Mouse (Mus musculus) midbrain, embryonic 15.5 days (tissue): Measurements from ENCODE around the gene Sart1. TPM values are rescaled to one million over a fixed set of nuclear protein-coding genes. Genes with fewer than 3 reads are reported as not detected.
A peak's percentile ranks its signal among the peaks of the same experiment; 100 is the strongest.
"Not testable (repeated sequence)": the region's sequence is repeated elsewhere in the genome, so short reads cannot be mapped to it uniquely, and the experiment has no call there.

Experiments
- ATAC-seq: fragments of 200-750 bp; cut with Nextera tagmentation; replicated peaks from 2 replicates; pipeline ENCODE4 v1.8.0; 2017; ENCODE audit warnings: moderate TSS enrichment
- H3K27ac ChIP-seq: fragments of 300-500 bp; sonication (generic); 2 replicates; pipeline ENCODE4 v1.5.1; 2015; ENCODE audit warnings: mild to moderate bottlenecking, inconsistent platforms
- H3K27me3 ChIP-seq: fragments of 300-500 bp; sonication (generic); replicated peaks from 2 replicates; pipeline ENCODE4 v1.6.1; 2015; ENCODE audit warnings: inconsistent platforms
- H3K36me3 ChIP-seq: fragments of 300-500 bp; sonication (generic); replicated peaks from 2 replicates; pipeline ENCODE4 v1.6.1; 2015; ENCODE audit warnings: inconsistent platforms
- H3K4me1 ChIP-seq: fragments of 300-500 bp; sonication (generic); 2 replicates; pipeline ENCODE4 v1.6.1; 2015; ENCODE audit warnings: inconsistent platforms
- H3K4me2 ChIP-seq: fragments of 300-500 bp; sonication (generic); 2 replicates; pipeline ENCODE4 v1.6.1; 2015; ENCODE audit warnings: inconsistent platforms, mild to moderate bottlenecking, moderate library complexity
- H3K4me3 ChIP-seq: fragments of 300-500 bp; sonication (generic); 2 replicates; pipeline ENCODE4 v1.5.1; 2015; ENCODE audit warnings: mild to moderate bottlenecking, inconsistent platforms
- H3K9ac ChIP-seq: fragments of 300-500 bp; sonication (generic); 2 replicates; pipeline ENCODE4 v1.6.1; 2015; ENCODE audit warnings: mild to moderate bottlenecking, inconsistent platforms
- H3K9me3 ChIP-seq: fragments of 300-500 bp; sonication (generic); 2 replicates; pipeline ENCODE4 v1.6.1; 2016; ENCODE audit warnings: inconsistent platforms
- WGBS: fragments of 180-500 bp; shearing (Covaris S2); methylation state at CpG from one replicate; pipeline ENCODE4 v1.1.7; 2015; ENCODE audit warnings: mixed read lengths; 5-methylcytosine and 5-hydroxymethylcytosine counted together
- polyA plus RNA-seq: library from polyadenylated mRNA; unstranded; fragments of >200 nt; fragmentation: Nextera tagmentation; extraction: Ambion mirVana; gene quantifications from 2 replicates; pipeline ENCODE4 v1.2.1, GENCODE M21; 2015

Sart1 gene
- polyA plus RNA-seq, 1 experiment from 2014 or later, result 77.3 TPM

DNA sequence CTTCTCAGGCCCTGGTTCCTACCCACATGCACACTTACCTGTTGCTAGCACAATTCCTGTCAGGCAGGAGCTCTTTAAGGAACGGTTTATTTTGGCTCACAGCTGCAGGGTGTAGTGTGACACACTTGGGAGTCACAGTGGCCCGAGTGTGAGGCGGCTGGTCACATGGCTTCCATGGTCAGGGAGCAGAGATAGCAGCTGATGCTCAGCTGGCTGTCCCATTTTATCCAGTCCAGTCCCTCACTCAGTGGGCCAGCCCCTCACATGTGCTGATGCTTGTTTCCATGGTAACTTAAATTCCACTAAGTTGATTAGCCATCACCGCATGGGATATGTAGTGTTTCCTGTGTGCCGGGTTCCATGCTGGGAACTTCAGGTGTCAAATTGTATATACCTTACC lies 23.5 kb upstream of the Sart1 start:
- Histone ChIP-seq H3K4me1 (peaks cover 13% of the 10 kb centered on the region), H3K9ac (no peak overlapping the region), H3K36me3 (no peaks in the 10 kb centered on the region), H3K27me3 (no peaks in the 10 kb centered on the region), H3K27ac (no peak overlapping the region), H3K4me2 (no peak overlapping the region), H3K4me3 (no peak overlapping the region), H3K9me3 (no peaks in the 10 kb centered on the region)
- WGBS, result 74% methylated on average over 5 of the region's 5 CpGs
- no peak for ATAC-seq

DNA sequence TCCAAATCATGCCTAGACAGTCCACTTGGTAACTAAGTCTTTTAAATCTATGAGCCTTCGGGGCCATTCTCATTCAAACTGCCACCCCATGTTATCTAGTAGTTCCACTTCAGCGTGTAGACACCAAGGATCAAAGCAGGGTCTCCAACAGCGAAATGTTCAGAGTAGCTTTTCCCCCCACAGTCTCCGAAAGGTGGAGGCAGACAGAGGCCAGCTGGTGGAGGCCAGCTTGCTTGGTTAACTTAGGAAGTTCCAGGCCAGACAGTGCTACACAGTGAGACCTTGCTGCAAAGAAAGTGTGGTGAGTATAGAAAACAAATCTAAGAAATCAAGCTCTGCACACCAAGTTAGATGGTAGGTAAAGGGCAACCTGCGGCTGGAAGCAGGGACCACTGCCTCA lies 22.1 kb upstream of the Sart1 start:
- WGBS, result 88% methylated on average over 5 of the region's 5 CpGs
- no peak for ATAC-seq

DNA sequence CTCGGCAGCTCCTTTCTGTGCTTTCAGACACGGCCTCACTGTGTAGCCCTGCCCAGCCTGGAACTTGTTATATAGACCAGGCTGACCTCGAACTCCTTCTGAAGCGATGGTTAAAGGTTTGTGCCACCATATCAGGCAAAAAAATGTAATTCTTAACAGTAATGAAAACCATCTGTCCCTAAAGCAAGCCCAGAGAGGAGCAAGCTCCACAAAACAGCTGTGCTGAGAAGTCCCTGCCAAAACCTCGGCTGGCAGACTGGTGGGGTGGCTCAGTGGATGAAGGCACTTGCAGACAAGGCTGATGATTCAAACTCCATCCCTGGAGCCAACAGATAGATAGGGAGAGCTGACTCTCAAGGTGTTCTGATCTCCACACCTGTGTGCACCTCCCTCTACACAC lies 20.6 kb upstream of the Sart1 start:
- no peaks in the 10 kb centered on the region for H3K27me3 ChIP-seq
- no peaks in the 10 kb centered on the region for H3K9me3 ChIP-seq
- H3K27ac ChIP-seq, result no peak overlapping the region
- peaks cover 17% of the 10 kb centered on the region for H3K4me1 ChIP-seq
- no peak for ATAC-seq
- no peak overlapping the region for H3K4me2 ChIP-seq
- no peaks in the 10 kb centered on the region for H3K36me3 ChIP-seq
- WGBS, result 79% methylated on average over 5 of the region's 5 CpGs
- H3K4me3 ChIP-seq, result no peak overlapping the region
- no peak overlapping the region for H3K9ac ChIP-seq

More for the DNA sequence above, 22.1 kb upstream of the Sart1 start:
- no peaks in the 10 kb centered on the region for H3K9me3 ChIP-seq
- H3K9ac ChIP-seq, result no peak overlapping the region
- no peak overlapping the region for H3K4me3 ChIP-seq
- H3K27me3 ChIP-seq, result no peaks in the 10 kb centered on the region
- H3K4me2 ChIP-seq, result no peak overlapping the region
- no peaks in the 10 kb centered on the region for H3K36me3 ChIP-seq
- H3K4me1 ChIP-seq, result peaks cover 16% of the 10 kb centered on the region
- H3K27ac ChIP-seq, result no peak overlapping the region

DNA sequence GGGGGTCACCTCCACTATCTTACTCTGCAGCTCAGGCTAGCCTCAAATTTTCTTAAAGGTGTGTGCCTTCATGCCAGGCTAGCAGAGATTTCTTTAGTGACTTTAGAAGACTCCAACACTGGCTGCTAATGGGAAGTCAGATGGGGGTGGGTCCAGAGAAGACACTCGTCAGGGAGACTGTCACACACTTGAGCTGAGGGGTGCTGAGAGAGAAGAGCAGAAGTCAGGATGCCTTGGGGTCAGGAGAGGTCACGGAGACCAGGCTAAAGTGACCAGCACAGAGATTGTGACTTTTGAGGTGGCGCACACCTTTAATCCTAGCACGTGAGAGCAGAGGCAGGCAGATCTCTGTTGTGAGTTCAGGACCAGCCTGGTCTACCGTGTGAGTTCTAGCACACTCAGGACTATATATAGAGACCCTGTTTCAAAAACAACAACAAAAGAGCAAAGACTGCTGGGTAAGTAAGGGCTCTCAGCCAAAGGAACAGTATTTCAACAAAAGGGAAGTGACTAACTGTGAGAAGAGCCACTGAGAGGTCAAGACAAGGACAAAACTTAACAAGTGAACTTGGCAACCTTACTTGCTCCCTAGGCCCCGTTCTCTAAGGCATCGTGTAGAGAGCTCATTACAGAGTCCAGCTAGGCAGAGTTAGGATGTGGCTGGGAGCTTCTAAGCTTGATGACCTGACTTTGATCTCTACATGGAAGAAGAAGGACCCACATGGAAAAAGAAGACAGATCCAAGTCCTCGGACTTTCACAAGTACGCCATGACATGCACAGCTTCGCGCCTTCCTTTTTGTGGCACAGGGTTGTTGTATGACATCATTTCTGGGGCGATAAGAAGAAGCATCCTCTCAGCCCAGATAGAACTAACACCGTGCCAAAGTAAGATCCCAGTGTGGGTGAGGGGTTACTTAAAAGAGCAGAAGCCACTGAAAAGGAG lies 19.8 kb upstream of the Sart1 start:
- H3K36me3 ChIP-seq, result no peaks in the 10 kb centered on the region
- no peak for ATAC-seq
- H3K27me3 ChIP-seq, result no peaks in the 10 kb centered on the region
- H3K9me3 ChIP-seq, result no peaks in the 10 kb centered on the region
- H3K4me3 ChIP-seq, result no peak overlapping the region
- no peak overlapping the region for H3K9ac ChIP-seq
- no peak overlapping the region for H3K27ac ChIP-seq
- peak overlapping the region; percentile 82; the same call in 1 of the 2 replicates for H3K4me2 ChIP-seq
- WGBS, result 88% methylated on average over 13 of the region's 13 CpGs
- peaks cover 17% of the 10 kb centered on the region for H3K4me1 ChIP-seq

DNA sequence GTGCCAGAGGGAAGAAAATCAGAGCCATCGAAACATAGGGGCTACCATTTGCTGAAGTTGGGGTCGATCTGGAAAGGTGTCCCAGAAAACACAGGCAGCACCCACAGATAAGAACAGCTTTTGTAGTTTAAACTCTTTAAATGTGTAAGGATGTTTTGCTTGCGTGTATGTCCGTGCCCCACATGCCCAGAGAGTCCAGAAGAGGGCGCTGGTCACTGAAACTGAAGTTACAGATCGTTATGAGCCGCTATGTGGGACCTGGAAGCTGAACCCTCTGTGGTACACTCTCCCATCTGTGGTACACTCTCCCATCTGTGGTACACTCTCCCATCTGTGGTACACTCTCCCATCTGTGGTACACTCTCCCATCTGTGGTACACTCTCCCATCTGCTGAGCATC lies 18.6 kb upstream of the Sart1 start:
- Histone ChIP-seq H3K27me3 (no peaks in the 10 kb centered on the region), H3K9ac (peak overlapping the region; percentile 75), H3K27ac (peak overlapping the region; percentile 88), H3K36me3 (no peaks in the 10 kb centered on the region), H3K9me3 (no peaks in the 10 kb centered on the region), H3K4me2 (peak overlapping the region; percentile 82), H3K4me3 (peak overlapping the region; percentile 66), H3K4me1 (peaks cover 17% of the 10 kb centered on the region)
- 21% methylated on average over 7 of the region's 7 CpGs for WGBS
- peak; percentile 72 for ATAC-seq

DNA sequence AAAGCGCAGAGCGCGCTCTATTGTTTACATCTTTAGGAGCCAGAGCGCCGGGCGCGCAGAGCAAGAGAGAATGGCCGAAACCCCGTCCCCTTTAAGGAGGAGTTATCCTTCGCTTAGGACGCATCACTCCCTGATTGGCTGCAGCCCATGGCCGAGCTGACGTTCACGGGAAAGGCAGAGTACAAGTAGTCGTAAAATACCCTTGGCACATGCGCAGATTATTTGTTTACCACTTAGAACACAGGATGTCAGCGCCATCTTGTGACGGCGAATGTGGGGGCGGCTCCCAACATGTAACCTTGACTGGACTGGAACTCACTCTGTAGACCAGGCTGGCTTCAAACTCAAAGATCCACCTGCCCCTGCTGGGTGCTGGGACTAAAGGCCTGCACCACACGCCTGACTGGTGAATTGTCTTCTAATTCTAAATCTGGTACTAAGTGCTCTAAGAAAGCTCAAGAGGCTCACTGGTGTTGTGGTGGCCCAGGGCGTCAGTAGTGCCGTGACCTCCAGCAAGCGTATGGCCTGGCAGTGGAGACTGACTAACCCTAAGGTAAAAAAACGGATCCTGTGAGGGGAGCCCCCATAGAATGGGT lies 18.1 kb upstream of the Sart1 start:
- peaks cover 17% of the 10 kb centered on the region for H3K4me1 ChIP-seq
- H3K4me2 ChIP-seq, result peak overlapping the region; percentile 82
- H3K27ac ChIP-seq, result peak overlapping the region; percentile 88
- WGBS, result 21% methylated on average over 25 of the region's 25 CpGs
- not testable (repeated sequence) for H3K36me3 ChIP-seq, H3K9me3 ChIP-seq, H3K27me3 ChIP-seq
- H3K4me3 ChIP-seq, result peak overlapping the region; percentile 66
- H3K9ac ChIP-seq, result peak overlapping the region; percentile 75
- ATAC-seq, result peak; percentile 92

DNA sequence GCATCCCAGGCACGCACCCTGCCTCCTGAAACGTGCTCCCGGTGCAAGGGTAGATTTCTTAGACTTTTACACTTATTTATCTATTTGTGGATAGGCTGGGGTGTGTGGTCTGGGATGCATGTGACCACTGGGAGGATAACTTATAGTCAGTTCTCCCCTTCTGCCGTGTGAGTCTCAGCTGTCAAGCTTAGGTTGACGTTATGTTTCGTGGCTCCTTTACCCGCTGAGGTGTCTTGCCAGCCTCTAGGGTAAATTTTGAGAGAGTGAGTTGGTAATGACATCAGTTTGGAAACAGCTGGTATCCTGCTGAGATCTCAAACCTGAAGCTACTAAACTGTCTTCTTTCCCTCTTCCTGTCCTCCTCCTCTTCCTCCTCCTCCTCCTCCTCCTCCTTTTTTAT lies 17.4 kb upstream of the Sart1 start:
- H3K9ac ChIP-seq, result peak overlapping the region; percentile 21; the same call in 1 of the 2 replicates
- peak overlapping the region; percentile 62 for H3K27ac ChIP-seq

DNA sequence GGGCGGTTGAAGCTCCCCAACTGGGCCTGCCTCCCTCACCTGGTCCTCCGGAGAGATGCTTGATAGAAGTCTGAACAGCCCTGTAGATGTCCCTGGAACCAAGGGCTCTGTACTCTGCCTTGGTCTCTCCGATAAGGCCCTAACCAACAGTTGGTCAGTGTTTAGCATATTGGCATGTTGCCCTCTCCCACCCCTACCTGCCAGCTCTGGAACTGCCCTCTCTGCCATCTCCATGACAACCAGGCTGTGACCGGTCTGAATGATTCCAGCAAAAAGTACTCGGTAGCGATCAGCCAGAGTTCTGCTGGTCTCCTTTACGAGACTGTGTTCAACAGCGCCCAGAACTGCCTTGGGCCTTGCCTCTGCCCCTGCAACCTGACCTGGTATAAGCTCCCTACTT lies 13.8 kb upstream of the Sart1 start, which contains the start of gene Tsga10ip:
TSS of gene Tsga10ip (minus strand) at position 234 of the 400 bp plus-strand sequence.
- Histone ChIP-seq H3K27me3 (no peaks in the 10 kb centered on the region), H3K4me1 (peaks cover 6% of the 10 kb centered on the region), H3K27ac (no peak within 1 kb of the TSS), H3K4me2 (no peak within 1 kb of the TSS), H3K4me3 (no peak within 1 kb of the TSS), H3K9ac (no peak within 1 kb of the TSS), H3K36me3 (no peaks in the 10 kb centered on the region), H3K9me3 (no peaks in the 10 kb centered on the region)
- WGBS, result 71% methylated on average over 8 of the region's 8 CpGs
- no peak for ATAC-seq

More for the DNA sequence above, 17.4 kb upstream of the Sart1 start:
- Histone ChIP-seq H3K4me1 (peaks cover 17% of the 10 kb centered on the region), H3K4me2 (peak overlapping the region; percentile 56), H3K4me3 (peak overlapping the region; percentile 38), H3K36me3 (no peaks in the 10 kb centered on the region), H3K27me3 (no peaks in the 10 kb centered on the region), H3K9me3 (no peaks in the 10 kb centered on the region)
- 21% methylated on average over 7 of the region's 7 CpGs for WGBS
- no peak for ATAC-seq

DNA sequence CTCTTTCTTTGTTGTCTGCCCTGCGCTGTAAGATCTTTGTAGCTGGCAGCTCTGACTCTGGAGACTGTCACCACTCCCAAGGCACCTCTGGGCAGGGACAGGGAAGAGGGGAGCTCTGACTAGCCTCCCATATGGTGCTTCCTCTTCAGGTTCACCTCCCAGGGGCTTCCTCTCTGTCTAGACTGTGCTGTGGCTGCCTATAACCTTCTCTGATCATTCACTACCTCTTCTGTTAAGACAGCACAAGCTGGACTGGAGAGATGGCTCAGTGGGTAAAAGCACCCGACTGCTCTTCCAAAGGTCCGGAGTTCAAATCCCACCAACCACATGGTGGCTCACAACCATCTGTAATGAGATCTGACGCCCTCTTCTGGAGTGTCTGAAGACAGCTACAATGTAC lies 12.6 kb upstream of the Sart1 start:
- H3K4me2 ChIP-seq, H3K9ac ChIP-seq, H3K27ac ChIP-seq, H3K27me3 ChIP-seq, H3K36me3 ChIP-seq, ATAC-seq, H3K4me1 ChIP-seq, H3K4me3 ChIP-seq, H3K9me3 ChIP-seq: not testable (repeated sequence)
- WGBS, result 64% methylated on average over 4 of the region's 4 CpGs

DNA sequence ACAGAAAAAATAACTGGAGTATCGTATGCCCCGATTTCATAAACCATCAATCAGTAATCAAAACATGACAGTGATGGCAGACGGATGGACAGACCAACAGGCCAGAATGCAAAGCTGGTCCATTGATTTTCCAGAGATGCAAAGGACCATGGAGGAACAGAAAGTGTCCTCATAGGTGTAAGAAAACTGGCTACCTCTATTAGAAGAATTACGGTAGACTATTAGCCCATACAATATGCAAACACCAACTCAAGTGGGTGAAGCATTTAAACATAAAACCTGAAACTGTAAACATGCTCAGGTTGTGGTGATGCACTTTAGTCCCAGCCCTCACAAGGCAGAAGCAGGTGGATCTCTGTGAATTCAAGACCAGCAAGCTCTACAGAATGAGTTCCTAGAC lies 6.9 kb upstream of the Sart1 start:
- no peak for ATAC-seq
- Histone ChIP-seq H3K4me3 (no peak overlapping the region), H3K4me2 (no peak overlapping the region), H3K9ac (no peak overlapping the region), H3K9me3 (no peaks in the 10 kb centered on the region), H3K36me3 (no peaks in the 10 kb centered on the region), H3K27me3 (no peaks in the 10 kb centered on the region), H3K4me1 (peaks cover 3% of the 10 kb centered on the region; the same call in 1 of the 2 replicates), H3K27ac (no peak overlapping the region)
- WGBS, result 72% methylated on average over 4 of the region's 4 CpGs

DNA sequence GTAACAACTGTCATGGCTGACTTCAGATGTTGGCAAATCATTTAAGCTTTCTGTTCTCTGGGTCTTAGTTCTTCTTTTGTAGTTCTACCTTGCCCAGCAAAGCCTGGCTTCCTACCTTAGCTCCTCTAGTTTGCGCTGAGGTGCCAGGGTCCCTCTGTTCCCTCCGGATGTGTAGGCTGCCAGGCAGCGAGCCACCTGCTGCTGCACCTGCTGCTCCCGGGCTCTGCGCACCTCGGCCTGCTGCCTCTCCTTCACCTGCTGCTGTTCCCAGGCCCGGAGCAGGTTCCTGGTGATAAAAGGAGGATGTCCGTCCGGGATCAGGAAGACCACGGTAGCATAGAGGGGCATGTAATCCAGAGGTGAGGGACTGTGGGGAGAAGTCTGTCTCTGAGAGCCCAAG lies 5.7 kb upstream of the Sart1 start:
- Histone ChIP-seq H3K27me3 (no peaks in the 10 kb centered on the region), H3K36me3 (no peaks in the 10 kb centered on the region), H3K4me3 (no peak overlapping the region), H3K4me1 (peaks cover 15% of the 10 kb centered on the region), H3K27ac (no peak overlapping the region), H3K9ac (no peak overlapping the region), H3K4me2 (no peak overlapping the region), H3K9me3 (no peaks in the 10 kb centered on the region)
- no peak for ATAC-seq
- 57% methylated on average over 10 of the region's 10 CpGs for WGBS

DNA sequence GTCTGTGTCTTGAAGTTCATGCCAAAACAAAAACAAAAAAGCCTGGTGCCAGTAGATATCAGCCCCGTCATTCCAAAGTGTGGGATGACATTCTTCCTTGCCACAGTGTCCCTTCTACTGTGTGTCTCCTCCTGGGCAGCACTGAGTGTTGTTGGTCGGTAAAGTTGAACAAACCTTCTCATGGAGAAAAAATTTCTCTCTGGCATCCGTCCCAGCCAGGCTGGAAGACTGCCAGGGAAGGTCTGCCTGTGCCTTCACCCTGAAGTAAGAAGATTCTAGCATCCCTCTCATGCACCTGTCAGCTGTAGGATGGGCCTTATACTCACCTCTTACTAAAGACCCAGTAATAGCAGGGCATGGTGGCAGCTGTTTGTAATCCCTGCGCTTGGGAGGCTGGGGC lies 4.4 kb upstream of the Sart1 start:
- ATAC-seq, result no peak
- no peak overlapping the region for H3K9ac ChIP-seq
- H3K4me1 ChIP-seq, result peaks cover 17% of the 10 kb centered on the region
- H3K36me3 ChIP-seq, result no peaks in the 10 kb centered on the region
- no peak overlapping the region for H3K4me3 ChIP-seq
- 62% methylated on average over 4 of the region's 4 CpGs for WGBS
- H3K27ac ChIP-seq, result no peak overlapping the region
- H3K27me3 ChIP-seq, result no peaks in the 10 kb centered on the region
- no peaks in the 10 kb centered on the region for H3K9me3 ChIP-seq
- H3K4me2 ChIP-seq, result no peak overlapping the region
